Mouse (Mus musculus): ENCODE measurements around the gene Exoc7.

GRCm38 (mm10) chr11:116273469-116274044, 33.5 kb downstream of the Exoc7 start:
- TF ChIP-seq MAX (IDR thresholded peaks at IDR 0.05), result no peak
- TF ChIP-seq CTCF (IDR thresholded peaks at IDR 0.05; ENCODE audit: control insufficient read depth, insufficient read depth, insufficient read length), result no peak
- no peak for TF ChIP-seq MYOG (IDR thresholded peaks at IDR 0.05; ENCODE audit: control insufficient read depth, extremely low read depth, insufficient read length)
